Mouse (Mus musculus) forebrain, postnatal 0 days (tissue): ENCODE data around the gene Pank4. TPM values are rescaled to one million over a fixed set of nuclear protein-coding genes. Genes with fewer than 3 reads are reported as not detected.
A peak's percentile ranks its signal among the peaks of the same experiment; 100 is the strongest.

Experiments
- ATAC-seq: fragments of 200-750 bp; cut with Nextera tagmentation; 2 replicates; pipeline ENCODE4 v1.8.0; 2017; ENCODE audit warnings: mild to moderate bottlenecking, moderate library complexity
- DNase-seq: peaks from one replicate; pipeline ENCODE4 v3.0.0-alpha.2; 2015
- H3K27ac ChIP-seq: fragments of 300-500 bp; sonication (generic); 2 replicates; pipeline ENCODE4 v1.5.1; 2014; ENCODE audit warnings: low read depth, mild to moderate bottlenecking, antibody characterized with exemption, low read length, moderate library complexity, mixed read lengths
- H3K27me3 ChIP-seq: fragments of 300-500 bp; sonication (generic); 2 replicates; pipeline ENCODE4 v1.6.1; 2014; ENCODE audit warnings: mild to moderate bottlenecking, low read length, mixed read lengths; ENCODE audit not compliant: insufficient read depth
- H3K36me3 ChIP-seq: fragments of 300-500 bp; sonication (generic); 2 replicates; pipeline ENCODE4 v1.6.1; 2014; ENCODE audit warnings: mild to moderate bottlenecking, moderate library complexity; ENCODE audit not compliant: insufficient read depth
- H3K4me1 ChIP-seq: fragments of 300-500 bp; sonication (generic); 2 replicates; pipeline ENCODE4 v1.6.1; 2014; ENCODE audit warnings: antibody characterized with exemption; ENCODE audit not compliant: insufficient read depth
- H3K4me2 ChIP-seq: fragments of 300-500 bp; sonication (generic); 2 replicates; pipeline ENCODE4 v1.6.1; 2014; ENCODE audit warnings: low read depth, mild to moderate bottlenecking, moderate library complexity
- H3K4me3 ChIP-seq: fragments of 300-500 bp; sonication (generic); 2 replicates; pipeline ENCODE4 v1.5.1; 2014; ENCODE audit warnings: low read depth, low read length, mixed read lengths
- H3K9ac ChIP-seq: fragments of 300-500 bp; sonication (generic); 2 replicates; pipeline ENCODE4 v1.6.1; 2014; ENCODE audit warnings: mild to moderate bottlenecking
- H3K9me3 ChIP-seq: fragments of 300-500 bp; sonication (generic); 2 replicates; pipeline ENCODE4 v1.6.1; 2016; ENCODE audit warnings: low read length
- CTCF ChIP-seq: sonication (generic); IDR thresholded peaks from 2 replicates; pipeline ENCODE4 v1.5.1; 2016; ENCODE audit warnings: antibody characterized with exemption, control low read depth, low read depth
- WGBS: fragments of 180-500 bp; shearing (Covaris S2); extraction: QIAGEN DNeasy Blood & Tissue Kit; methylation state at CpG from one replicate; pipeline ENCODE4 v1.1.7; 2014; 5-methylcytosine and 5-hydroxymethylcytosine counted together
- polyA plus RNA-seq: library from polyadenylated mRNA; unstranded; fragments of >200 nt; fragmentation: Nextera tagmentation; extraction: Ambion mirVana; gene quantifications from 2 replicates; pipeline ENCODE4 v1.2.1, GENCODE M21; 2015
- total RNA-seq: library from RNA; depleted of rRNA; stranded (reverse); fragments of >200 nt; gene quantifications from 2 replicates; pipeline ENCODE4 v1.2.3, GENCODE M21; 2014

The Pank4 gene
- total and polyA plus RNA-seq, 2 experiments from 2014 or later: 22.6 to 39.7 TPM

- H3K9ac ChIP-seq: no peak overlapping the region
- no peak for TF ChIP-seq CTCF
- peaks cover 6% of the 10 kb centered on the region; the same call in 1 of the 2 replicates for H3K4me1 ChIP-seq
- no peak for ATAC-seq
- WGBS: 91% methylated on average over 6 of the region's 6 CpGs
- H3K4me3 ChIP-seq: no peak overlapping the region
- H3K36me3 ChIP-seq: no peaks in the 10 kb centered on the region
- no peak overlapping the region for H3K4me2 ChIP-seq
- H3K9me3 ChIP-seq: no peaks in the 10 kb centered on the region
- no peaks in the 10 kb centered on the region for H3K27me3 ChIP-seq
- DNase-seq: no peak
- H3K27ac ChIP-seq: no peak overlapping the region
Observed at GRCm38 (mm10) chr4:154943323-154944039, 20.4 kb upstream of the Pank4 start.

GRCm38 (mm10) chr4:154944121-154944590 is 19.8 kb upstream of the Pank4 start:
- peak; percentile 79 for ATAC-seq
- Histone ChIP-seq H3K4me3 (no peak overlapping the region), H3K9me3 (no peaks in the 10 kb centered on the region), H3K4me1 (peaks cover 6% of the 10 kb centered on the region; the same call in 1 of the 2 replicates), H3K27me3 (no peaks in the 10 kb centered on the region), H3K4me2 (no peak overlapping the region), H3K36me3 (no peaks in the 10 kb centered on the region), H3K27ac (no peak overlapping the region), H3K9ac (no peak overlapping the region)
- 21% methylated on average over 2 of the region's 2 CpGs for WGBS
- DNase-seq: peak; percentile 87
- peak; percentile 96 for TF ChIP-seq CTCF

- Histone ChIP-seq H3K4me2 (peak overlapping the region; percentile 50), H3K4me1 (peaks cover 10% of the 10 kb centered on the region; the same call in 1 of the 2 replicates), H3K27me3 (no peaks in the 10 kb centered on the region), H3K9me3 (no peaks in the 10 kb centered on the region), H3K27ac (0 out of 2 replicates have a peak overlapping the region, but pooled peaks have one; percentile 30), H3K4me3 (peak overlapping the region; percentile 21), H3K9ac (peak overlapping the region; percentile 28; the same call in 1 of the 2 replicates), H3K36me3 (no peaks in the 10 kb centered on the region)
- DNase-seq: peak; percentile 76
- TF ChIP-seq CTCF: 0 out of 2 replicates have a peak, but pooled peaks have one; percentile 9
- peak; percentile 86 for ATAC-seq
- WGBS: 6% methylated on average over 8 of the region's 8 CpGs
Observed at GRCm38 (mm10) chr4:154946319-154946718, 17.6 kb upstream of the Pank4 start.

- ATAC-seq: peak; percentile 73
- Histone ChIP-seq H3K9ac (no peak overlapping the region), H3K27me3 (no peaks in the 10 kb centered on the region), H3K4me2 (no peak overlapping the region), H3K4me3 (no peak overlapping the region), H3K4me1 (peaks cover 10% of the 10 kb centered on the region; the same call in 1 of the 2 replicates), H3K36me3 (no peaks in the 10 kb centered on the region), H3K27ac (no peak overlapping the region), H3K9me3 (no peaks in the 10 kb centered on the region)
- no peak for TF ChIP-seq CTCF
- WGBS: 29% methylated on average over 14 of the region's 14 CpGs
- DNase-seq: peak; percentile 81
Observed at GRCm38 (mm10) chr4:154948066-154948939, 15.6 kb upstream of the Pank4 start.

GRCm38 (mm10) chr4:154948940-154949588 is 14.9 kb upstream of the Pank4 start:
- WGBS: 35% methylated on average over 6 of the region's 6 CpGs
- no peak for ATAC-seq
- no peak for TF ChIP-seq CTCF
- Histone ChIP-seq H3K9me3 (no peaks in the 10 kb centered on the region), H3K4me3 (no peak overlapping the region), H3K4me1 (peaks cover 10% of the 10 kb centered on the region; the same call in 1 of the 2 replicates), H3K27me3 (no peaks in the 10 kb centered on the region), H3K4me2 (peak overlapping the region; percentile 39; the same call in 1 of the 2 replicates), H3K27ac (no peak overlapping the region), H3K9ac (no peak overlapping the region), H3K36me3 (no peaks in the 10 kb centered on the region)
- DNase-seq: no peak

- Histone ChIP-seq H3K9ac (no peak overlapping the region), H3K4me1 (peaks cover 10% of the 10 kb centered on the region; the same call in 1 of the 2 replicates), H3K4me2 (peak overlapping the region; percentile 39), H3K36me3 (no peaks in the 10 kb centered on the region), H3K27ac (no peak overlapping the region), H3K27me3 (no peaks in the 10 kb centered on the region), H3K9me3 (no peaks in the 10 kb centered on the region), H3K4me3 (no peak overlapping the region)
- no peak for ATAC-seq
- no peak for DNase-seq
- TF ChIP-seq CTCF: no peak
- 4% methylated on average over 16 of the region's 16 CpGs for WGBS
Observed at GRCm38 (mm10) chr4:154949589-154949982, 14.3 kb upstream of the Pank4 start.
